Mouse (Mus musculus): ENCODE data around the gene Ip6k3. TPM values are rescaled to one million over a fixed set of nuclear protein-coding genes. Genes with fewer than 3 reads are reported as not detected.
A peak's percentile ranks its signal among the peaks of the same experiment; 100 is the strongest.

Gene Ip6k3
- polyA plus RNA-seq, 1 experiment from 2014 or later: 0.51 TPM

DNA sequence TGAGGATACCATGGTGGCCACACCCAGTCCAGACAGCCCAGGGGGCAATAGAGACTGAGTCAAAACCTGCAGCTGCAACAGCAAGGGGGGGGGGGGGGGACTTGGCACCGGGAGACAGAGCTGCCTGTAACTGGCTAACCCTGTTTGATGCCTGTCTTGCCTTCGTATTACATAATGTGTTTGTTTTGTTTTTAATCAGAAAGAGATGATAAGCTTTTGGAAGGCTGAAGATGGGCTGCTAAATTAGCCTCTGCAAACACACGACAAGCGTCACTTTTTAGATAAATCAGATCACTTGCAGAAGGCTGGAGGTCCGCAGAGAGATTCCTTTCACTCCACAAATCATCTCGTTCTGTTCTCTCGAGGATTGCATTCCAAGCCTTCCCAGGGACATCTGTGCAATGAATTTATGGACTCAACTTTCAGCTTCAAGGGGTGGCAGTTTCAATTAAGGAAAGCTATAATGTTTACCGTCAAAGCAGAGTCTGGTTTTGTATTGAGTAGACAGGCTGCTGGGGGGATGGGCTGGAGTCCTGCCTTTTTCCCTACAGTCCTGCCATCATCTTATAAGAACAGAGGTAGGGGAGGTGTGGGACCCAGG lies 21.2 kb downstream of the Ip6k3 start:
- Histone ChIP-seq H3K4me2 (replicated peaks) (no peak overlapping the region), H3K9ac (replicated peaks) (no peak overlapping the region), H3K27me3 (no peaks in the 10 kb centered on the region; the same call in 1 of the 2 replicates), H3K9me3 (no peaks in the 10 kb centered on the region), H3K36me3 (no peaks in the 10 kb centered on the region), H3K4me1 (peaks cover 30% of the 10 kb centered on the region), H3K4me3 (no peak overlapping the region), H3K27ac (replicated peaks) (no peak overlapping the region)
- 40% methylated on average over 8 of the region's 8 CpGs for WGBS
- ATAC-seq (ENCODE audit: low FRiP score, low read depth): no peak

DNA sequence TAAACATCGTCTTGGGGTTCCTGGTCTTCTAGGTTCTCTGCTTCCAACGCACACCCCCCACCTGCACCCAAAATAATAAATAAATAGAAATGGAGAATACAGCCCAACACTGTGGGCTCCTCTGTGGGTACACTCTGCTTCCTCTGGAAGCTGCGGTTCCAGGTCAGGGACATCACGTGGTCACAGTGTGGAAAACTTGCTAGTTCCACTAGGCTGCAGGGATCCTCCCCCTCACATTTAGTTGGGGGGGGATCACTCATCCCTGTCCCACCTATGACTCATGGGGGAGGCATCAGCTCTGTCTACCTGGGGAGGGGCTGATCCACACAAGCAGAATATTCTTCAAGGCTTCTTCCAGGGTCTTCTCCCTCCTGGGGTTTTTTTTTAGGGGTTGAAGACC lies 23.4 kb downstream of the Ip6k3 start:
- H3K36me3 ChIP-seq: no peaks in the 10 kb centered on the region
- H3K9ac ChIP-seq (replicated peaks): no peak overlapping the region
- no peak overlapping the region for H3K4me2 ChIP-seq (replicated peaks)
- H3K27ac ChIP-seq (replicated peaks): no peak overlapping the region
- peaks cover 43% of the 10 kb centered on the region for H3K4me1 ChIP-seq
- no peaks in the 10 kb centered on the region for H3K9me3 ChIP-seq
- ATAC-seq (ENCODE audit: low FRiP score, low read depth): no peak
- no peaks in the 10 kb centered on the region; the same call in 1 of the 2 replicates for H3K27me3 ChIP-seq
- no peak overlapping the region for H3K4me3 ChIP-seq
- WGBS: 76% methylated on average over 4 of the region's 4 CpGs

DNA sequence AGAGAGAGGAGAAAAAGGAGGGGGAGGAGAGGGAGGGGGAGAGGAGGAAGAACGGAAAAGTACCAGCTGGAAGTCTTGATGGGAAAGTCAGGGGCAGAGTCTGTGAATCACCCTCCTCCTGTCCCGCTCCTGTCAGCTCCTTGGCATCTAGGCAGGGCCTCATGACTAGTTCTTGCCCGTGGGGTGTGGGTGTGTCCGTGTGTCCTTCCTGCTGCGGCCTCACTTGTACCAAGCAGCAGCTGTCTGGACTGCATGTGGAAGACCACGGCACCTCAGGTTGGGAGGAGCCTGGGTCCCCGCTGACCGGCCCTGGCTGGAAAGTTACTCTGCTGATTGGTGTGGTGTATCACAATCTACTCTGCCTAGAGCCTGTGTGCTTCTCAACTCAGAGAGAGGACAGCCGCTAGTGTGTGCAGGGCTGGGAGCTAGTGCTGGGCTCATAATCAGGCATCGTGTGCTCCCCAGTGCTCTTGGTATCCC lies 25.6 kb downstream of the Ip6k3 start:
- no peaks in the 10 kb centered on the region for H3K36me3 ChIP-seq
- no peak for ATAC-seq (ENCODE audit: low FRiP score, low read depth)
- 62% methylated on average over 10 of the region's 10 CpGs for WGBS
- no peak overlapping the region for H3K4me2 ChIP-seq (replicated peaks)
- H3K9me3 ChIP-seq: no peaks in the 10 kb centered on the region
- peaks cover 45% of the 10 kb centered on the region for H3K4me1 ChIP-seq
- no peak overlapping the region for H3K9ac ChIP-seq (replicated peaks)
- no peak overlapping the region for H3K27ac ChIP-seq (replicated peaks)
- H3K4me3 ChIP-seq: no peak overlapping the region
- no peaks in the 10 kb centered on the region; the same call in 1 of the 2 replicates for H3K27me3 ChIP-seq

DNA sequence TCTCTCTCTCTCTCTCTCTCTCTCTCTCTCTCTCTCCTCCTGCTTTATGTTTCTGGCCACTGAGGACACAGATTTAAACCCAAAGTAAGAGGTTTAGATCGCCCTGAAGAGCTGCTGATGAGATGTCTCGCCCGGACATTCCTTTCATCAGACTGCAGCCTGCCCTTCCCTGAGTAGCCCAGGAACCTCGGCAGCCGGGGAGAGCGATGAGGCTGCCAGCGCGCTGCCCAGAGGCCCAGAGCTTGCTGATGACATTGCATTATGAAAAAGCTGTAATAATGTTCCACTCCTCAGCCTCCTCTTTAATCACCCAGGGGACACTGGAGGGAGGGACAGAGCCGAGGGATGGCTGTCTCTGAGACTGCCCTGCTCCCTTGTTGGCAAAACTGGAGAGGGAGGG lies 27.3 kb downstream of the Ip6k3 start:
- Histone ChIP-seq H3K36me3 (no peaks in the 10 kb centered on the region), H3K9ac (replicated peaks) (0 out of 2 replicates have a peak overlapping the region, but pooled peaks have one; percentile 15), H3K27ac (replicated peaks) (peak overlapping the region; percentile 63; the same call in 1 of the 2 replicates), H3K4me3 (no peak overlapping the region), H3K4me2 (replicated peaks) (no peak overlapping the region), H3K9me3 (no peaks in the 10 kb centered on the region), H3K27me3 (peaks cover 6% of the 10 kb centered on the region; the same call in 1 of the 2 replicates), H3K4me1 (peaks cover 35% of the 10 kb centered on the region)
- no peak for ATAC-seq (ENCODE audit: low FRiP score, low read depth)
- WGBS: 54% methylated on average over 9 of the region's 9 CpGs

- H3K27ac ChIP-seq (replicated peaks): peak overlapping the region; percentile 63; the same call in 1 of the 2 replicates
- no peak overlapping the region for H3K4me3 ChIP-seq
- no peak overlapping the region for H3K9ac ChIP-seq (replicated peaks)
- H3K4me2 ChIP-seq (replicated peaks): no peak overlapping the region
- 56% methylated on average over 7 of the region's 7 CpGs for WGBS
- no peaks in the 10 kb centered on the region for H3K9me3 ChIP-seq
- ATAC-seq (ENCODE audit: low FRiP score, low read depth): no peak
- H3K27me3 ChIP-seq: peaks cover 10% of the 10 kb centered on the region
- H3K36me3 ChIP-seq: no peaks in the 10 kb centered on the region
- peaks cover 35% of the 10 kb centered on the region for H3K4me1 ChIP-seq
Measured at GRCm38 (mm10) chr17:27139304-27139703, 28.3 kb downstream of the Ip6k3 start.

GRCm38 (mm10) chr17:27138396-27138795 lies 29.2 kb downstream of the Ip6k3 start:
- Histone ChIP-seq H3K4me1 (peaks cover 41% of the 10 kb centered on the region), H3K4me3 (no peak overlapping the region), H3K9me3 (no peaks in the 10 kb centered on the region), H3K4me2 (replicated peaks) (no peak overlapping the region), H3K9ac (replicated peaks) (no peak overlapping the region), H3K36me3 (no peaks in the 10 kb centered on the region), H3K27me3 (peaks cover 10% of the 10 kb centered on the region), H3K27ac (replicated peaks) (no peak overlapping the region)
- no peak for ATAC-seq (ENCODE audit: low FRiP score, low read depth)
- WGBS: 71% methylated on average over 9 of the region's 9 CpGs

GRCm38 (mm10) chr17:27134715-27135114 lies 32.9 kb downstream of the Ip6k3 start:
- Histone ChIP-seq H3K9me3 (no peaks in the 10 kb centered on the region), H3K9ac (replicated peaks) (no peak overlapping the region), H3K4me2 (replicated peaks) (no peak overlapping the region), H3K27ac (replicated peaks) (no peak overlapping the region), H3K4me3 (no peak overlapping the region), H3K27me3 (peaks cover 17% of the 10 kb centered on the region), H3K36me3 (no peaks in the 10 kb centered on the region), H3K4me1 (peaks cover 57% of the 10 kb centered on the region)
- 42% methylated on average over 3 of the region's 3 CpGs for WGBS
- no peak for ATAC-seq (ENCODE audit: low FRiP score, low read depth)

GRCm38 (mm10) chr17:27134187-27134586 lies 33.4 kb downstream of the Ip6k3 start:
- peak overlapping the region; percentile 54 for H3K4me2 ChIP-seq (replicated peaks)
- H3K27ac ChIP-seq (replicated peaks): peak overlapping the region; percentile 76
- H3K4me1 ChIP-seq: peaks cover 55% of the 10 kb centered on the region
- peak; percentile 39 for ATAC-seq (ENCODE audit: low FRiP score, low read depth)
- H3K9me3 ChIP-seq: no peaks in the 10 kb centered on the region
- peaks cover 17% of the 10 kb centered on the region for H3K27me3 ChIP-seq
- H3K36me3 ChIP-seq: 0 out of 2 replicates have a peak, but pooled peaks cover 5% of the 10 kb centered on the region
- WGBS: 52% methylated on average over 5 of the region's 9 CpGs
- peak overlapping the region; percentile 78; the same call in 1 of the 2 replicates for H3K9ac ChIP-seq (replicated peaks)
- peak overlapping the region; percentile 74 for H3K4me3 ChIP-seq

GRCm38 (mm10) chr17:27133551-27134141 lies 33.9 kb downstream of the Ip6k3 start, which contains the start of gene Uqcc2:
TSS of gene Uqcc2 (minus strand) at chr17:27133916.
- Histone ChIP-seq H3K4me1 (peaks cover 49% of the 10 kb centered on the region), H3K27ac (replicated peaks) (peak within 1 kb of the TSS; percentile 76), H3K9ac (replicated peaks) (peak within 1 kb of the TSS; percentile 78), H3K4me2 (replicated peaks) (peak within 1 kb of the TSS; percentile 54), H3K4me3 (peak within 1 kb of the TSS; percentile 74), H3K36me3 (0 out of 2 replicates have a peak, but pooled peaks cover 5% of the 10 kb centered on the region), H3K27me3 (peaks cover 17% of the 10 kb centered on the region), H3K9me3 (no peaks in the 10 kb centered on the region)
- peak; percentile 96 for ATAC-seq (ENCODE audit: low FRiP score, low read depth)
- under 1% methylated on average over 46 of the region's 46 CpGs for WGBS

- Histone ChIP-seq H3K27me3 (peaks cover 17% of the 10 kb centered on the region), H3K36me3 (0 out of 2 replicates have a peak, but pooled peaks cover 5% of the 10 kb centered on the region), H3K9me3 (no peaks in the 10 kb centered on the region), H3K27ac (replicated peaks) (no peak overlapping the region), H3K4me3 (no peak overlapping the region), H3K4me1 (peaks cover 46% of the 10 kb centered on the region), H3K9ac (replicated peaks) (no peak overlapping the region), H3K4me2 (replicated peaks) (no peak overlapping the region)
- no peak for ATAC-seq (ENCODE audit: low FRiP score, low read depth)
- WGBS: 92% methylated on average over 10 of the region's 10 CpGs
Measured at GRCm38 (mm10) chr17:27132238-27132637, 35.4 kb downstream of the Ip6k3 start.

DNA sequence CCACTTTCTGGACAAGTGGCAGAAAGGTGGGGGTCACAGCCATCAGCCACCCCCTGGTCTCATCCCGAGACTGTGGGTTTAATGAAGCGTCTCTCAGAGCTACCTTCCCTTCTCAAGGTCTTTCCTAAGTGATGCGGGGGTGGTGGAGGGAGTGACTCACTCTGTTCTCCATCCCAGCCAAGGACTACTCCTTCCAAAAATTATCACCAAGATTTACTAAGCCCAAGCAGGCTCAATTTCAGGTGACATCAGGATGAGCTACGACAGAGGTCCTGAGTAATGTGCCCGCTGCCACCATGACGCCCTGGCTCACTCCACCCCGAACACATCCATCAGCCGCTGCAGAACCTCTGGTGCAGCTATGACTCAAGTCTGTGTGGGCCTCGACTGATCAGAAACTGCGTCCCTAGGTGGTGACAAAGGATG lies 36.3 kb downstream of the Ip6k3 start:
- H3K4me3 ChIP-seq: no peak overlapping the region
- H3K4me2 ChIP-seq (replicated peaks): no peak overlapping the region; the same call in 1 of the 2 replicates
- H3K9ac ChIP-seq (replicated peaks): no peak overlapping the region
- H3K4me1 ChIP-seq: peaks cover 52% of the 10 kb centered on the region
- 0 out of 2 replicates have a peak, but pooled peaks cover 5% of the 10 kb centered on the region for H3K36me3 ChIP-seq
- no peak overlapping the region for H3K27ac ChIP-seq (replicated peaks)
- 88% methylated on average over 10 of the region's 10 CpGs for WGBS
- H3K27me3 ChIP-seq: peaks cover 17% of the 10 kb centered on the region
- no peaks in the 10 kb centered on the region for H3K9me3 ChIP-seq
- no peak for ATAC-seq (ENCODE audit: low FRiP score, low read depth)

- H3K4me2 ChIP-seq (replicated peaks): no peak overlapping the region
- ATAC-seq (ENCODE audit: low FRiP score, low read depth): no peak
Measured at GRCm38 (mm10) chr17:27130246-27130645, 37.3 kb downstream of the Ip6k3 start.

More at GRCm38 (mm10) chr17:27130246-27130645, 37.3 kb downstream of the Ip6k3 start:
- Histone ChIP-seq H3K36me3 (peaks cover 10% of the 10 kb centered on the region; the same call in 1 of the 2 replicates), H3K9ac (replicated peaks) (no peak overlapping the region), H3K9me3 (no peaks in the 10 kb centered on the region), H3K4me1 (peaks cover 57% of the 10 kb centered on the region), H3K27me3 (peaks cover 11% of the 10 kb centered on the region), H3K27ac (replicated peaks) (peak overlapping the region; percentile 68), H3K4me3 (no peak overlapping the region)
- 58% methylated on average over 9 of the region's 9 CpGs for WGBS
